Mouse (Mus musculus): Measurements from ENCODE around the gene Fam122a. TPM values are rescaled to one million over a fixed set of nuclear protein-coding genes. Genes with fewer than 3 reads are reported as not detected.

The Fam122a gene
- total RNA-seq, 2 experiments from 2014 or later, result 21.8 to 23.5 TPM

DNA sequence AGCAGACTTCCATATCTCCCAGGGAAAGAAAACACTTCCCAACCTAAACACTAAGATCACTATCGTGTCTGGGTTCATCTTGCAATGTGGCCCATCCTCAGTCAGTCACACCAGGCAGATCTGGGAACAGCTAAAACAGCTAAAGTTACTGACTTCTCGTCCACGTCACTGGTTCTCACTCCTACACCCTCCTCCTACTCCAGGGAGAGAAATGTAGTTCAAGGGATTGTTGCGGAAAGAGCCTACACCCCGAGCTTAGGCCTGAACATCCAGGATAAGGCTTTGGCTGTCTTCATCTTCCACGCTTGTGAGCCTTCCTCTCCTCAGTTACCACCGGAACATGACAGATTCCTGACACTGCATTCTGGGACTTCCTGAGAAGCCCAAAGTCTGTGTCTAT, 34.8 kb upstream of the Fam122a start:
- Histone ChIP-seq H3K27ac (no peak overlapping the region), H3K4me3 (no peak overlapping the region)
- TF ChIP-seq CTCF (IDR thresholded peaks at IDR 0.05), result no peak
- no peak for DNase-seq
- intact Hi-C loops (cut with DNase I), result no loop called here

DNA sequence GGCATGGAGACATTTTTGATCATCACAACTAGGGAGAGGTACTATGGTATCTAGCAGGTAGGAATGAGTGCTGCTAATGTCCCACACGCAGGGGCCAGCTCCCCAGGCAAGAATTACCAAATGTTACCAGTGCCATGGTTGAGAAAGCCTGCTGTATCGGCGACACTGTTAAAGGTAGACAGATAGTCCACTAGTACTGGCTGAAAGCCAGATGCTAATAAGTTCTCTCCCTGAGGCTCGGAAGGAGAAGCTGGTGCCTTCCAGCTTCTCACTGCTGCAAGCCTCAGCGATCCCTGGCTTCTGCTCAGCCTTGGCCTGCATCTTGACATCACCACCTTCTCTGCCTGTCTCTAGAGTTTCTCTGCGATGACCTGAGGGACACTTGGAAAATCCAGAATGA, 32.2 kb upstream of the Fam122a start:
- H3K4me3 ChIP-seq, result no peak overlapping the region
- intact Hi-C loops (cut with DNase I), result no loop called here
- DNase-seq, result no peak
- no peak for TF ChIP-seq CTCF (IDR thresholded peaks at IDR 0.05)
- H3K27ac ChIP-seq, result no peak overlapping the region

DNA sequence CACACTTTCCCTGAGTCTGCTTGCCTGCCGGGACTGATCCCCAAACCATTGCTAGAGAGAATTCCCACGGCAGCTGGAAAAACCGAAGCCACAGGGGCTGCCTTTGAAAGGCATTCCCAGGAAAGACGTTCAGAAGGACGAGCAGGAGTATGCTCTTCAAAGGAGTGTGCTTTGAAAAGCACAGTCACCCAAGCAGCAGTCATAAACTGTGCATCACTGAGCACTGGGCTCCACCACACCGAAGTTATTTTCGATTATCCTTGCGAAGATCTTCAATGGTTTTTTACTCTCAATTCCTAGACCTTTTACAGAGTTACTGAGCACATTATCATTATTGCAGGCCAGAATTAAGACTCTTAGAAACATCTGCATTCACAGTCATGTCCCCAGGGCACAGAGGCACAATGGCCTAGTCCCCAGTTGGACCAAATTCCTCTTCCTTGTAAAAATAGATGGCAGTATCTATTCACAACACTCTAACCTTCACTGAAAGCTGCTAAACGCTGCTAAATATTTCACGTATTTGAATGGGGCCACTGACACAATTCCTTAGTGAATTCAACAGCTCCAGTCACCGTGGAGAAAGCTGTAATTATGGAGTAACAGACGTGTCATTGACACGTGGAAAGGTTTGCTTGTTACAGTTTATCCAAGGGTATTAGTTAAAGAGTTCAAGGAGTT, 31.1 kb upstream of the Fam122a start:
- H3K4me3 ChIP-seq, result no peak overlapping the region
- no peak for DNase-seq
- TF ChIP-seq CTCF (IDR thresholded peaks at IDR 0.05), result no peak
- H3K27ac ChIP-seq, result no peak overlapping the region
- intact Hi-C loops (cut with DNase I), result no loop called here

DNA sequence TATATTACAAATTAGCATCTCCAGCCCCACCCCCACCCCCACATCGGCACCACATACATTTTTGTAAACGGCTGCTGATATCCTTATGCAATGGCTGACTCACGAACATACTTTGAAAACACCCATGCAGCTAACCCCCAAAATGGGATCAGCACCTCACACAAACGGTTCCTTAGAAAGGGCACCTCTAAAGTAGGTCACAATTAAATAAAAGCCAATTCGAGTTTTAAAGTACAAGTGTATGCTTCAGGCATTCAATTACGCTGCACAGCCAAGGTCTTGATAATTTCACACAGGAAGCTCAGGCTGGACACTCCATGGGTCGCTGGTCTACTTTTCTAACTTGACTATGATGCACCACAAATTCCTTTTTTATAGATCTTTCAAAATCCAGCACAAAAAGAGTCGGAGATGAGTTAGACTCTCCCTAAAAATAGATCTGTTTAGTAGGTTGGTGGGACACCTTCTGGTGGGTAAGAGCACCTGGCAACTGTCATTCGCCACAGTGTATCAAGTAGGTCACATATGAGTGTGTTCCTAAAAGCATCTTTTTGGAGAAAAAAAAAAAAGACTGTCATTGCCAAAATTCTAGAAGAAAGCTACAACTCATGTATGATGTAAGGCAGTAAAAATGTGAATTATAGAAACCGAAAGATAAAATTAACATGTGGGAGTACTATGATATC, 25.7 kb upstream of the Fam122a start:
- no peak for DNase-seq
- intact Hi-C loops (cut with DNase I), result no loop called here
- no peak for TF ChIP-seq CTCF (IDR thresholded peaks at IDR 0.05)

DNA sequence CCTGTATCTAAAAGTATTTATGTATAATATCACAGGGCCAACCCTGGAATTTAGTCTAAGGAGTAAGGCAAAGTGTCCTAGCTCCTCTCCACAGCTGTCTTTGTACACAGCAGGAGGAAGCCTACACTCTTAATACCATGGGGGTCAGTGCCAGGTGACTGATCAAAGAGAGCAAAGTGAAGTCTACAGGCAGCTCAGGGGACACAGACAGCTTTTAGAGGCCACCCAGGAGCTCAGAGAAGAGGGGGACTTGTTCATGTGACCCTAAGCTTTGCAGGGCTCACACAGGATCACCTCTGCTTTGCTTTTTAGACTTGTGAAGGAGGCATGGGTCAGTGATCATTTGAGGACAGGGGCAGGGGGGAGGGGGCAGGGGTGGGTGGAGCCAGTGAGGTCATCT, 24.4 kb upstream of the Fam122a start:
- DNase-seq, result no peak
- Histone ChIP-seq H3K4me3 (no peak overlapping the region), H3K27ac (no peak overlapping the region)
- intact Hi-C loops (cut with DNase I), result no loop called here
- no peak for TF ChIP-seq CTCF (IDR thresholded peaks at IDR 0.05)

More for the DNA sequence above, 25.7 kb upstream of the Fam122a start:
- Histone ChIP-seq H3K27ac (no peak overlapping the region), H3K4me3 (no peak overlapping the region)

DNA sequence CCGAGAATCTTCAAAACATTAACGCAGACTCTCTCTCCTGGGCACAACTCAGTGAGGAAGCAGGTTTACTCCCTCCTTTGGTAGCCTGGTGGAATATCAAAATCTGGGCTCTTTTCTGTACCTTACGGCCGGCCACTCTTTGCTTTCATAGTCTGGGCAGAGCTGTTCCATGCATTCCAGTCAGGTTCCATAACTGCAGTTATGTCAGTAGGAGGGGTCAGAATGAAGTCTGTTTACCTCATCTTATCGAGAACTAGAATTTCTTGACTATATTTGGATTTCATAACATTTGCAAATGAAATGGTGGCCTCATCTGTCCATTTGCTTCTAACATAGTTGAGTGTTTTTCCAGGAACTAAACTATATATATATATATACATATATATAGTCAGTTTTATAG, 23.3 kb upstream of the Fam122a start:
- no peak for DNase-seq
- Histone ChIP-seq H3K27ac (no peak overlapping the region), H3K4me3 (no peak overlapping the region)
- no peak for TF ChIP-seq CTCF (IDR thresholded peaks at IDR 0.05)
- intact Hi-C loops (cut with DNase I), result no loop called here

DNA sequence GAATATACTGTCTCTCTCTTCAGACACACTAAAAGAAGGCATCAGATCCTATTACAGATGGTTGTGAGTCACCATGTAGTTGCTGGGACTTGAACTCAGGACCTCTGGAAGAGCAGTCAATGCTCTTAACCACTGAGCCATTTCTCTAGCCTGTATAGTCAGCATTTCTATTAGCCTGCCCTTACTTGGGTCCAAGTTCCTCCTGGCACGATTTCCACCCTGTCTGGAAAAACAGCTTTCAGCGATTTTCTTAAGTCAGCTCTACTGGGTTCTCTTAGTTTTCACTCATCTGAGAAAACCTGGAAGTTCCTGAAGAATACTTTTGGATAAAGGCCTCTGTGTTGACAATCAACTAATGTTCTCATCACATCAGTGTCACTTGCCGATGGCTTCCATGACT, 22.1 kb upstream of the Fam122a start:
- DNase-seq, result no peak
- Histone ChIP-seq H3K27ac (no peak overlapping the region), H3K4me3 (no peak overlapping the region)
- no peak for TF ChIP-seq CTCF (IDR thresholded peaks at IDR 0.05)
- intact Hi-C loops (cut with DNase I), result no loop called here

DNA sequence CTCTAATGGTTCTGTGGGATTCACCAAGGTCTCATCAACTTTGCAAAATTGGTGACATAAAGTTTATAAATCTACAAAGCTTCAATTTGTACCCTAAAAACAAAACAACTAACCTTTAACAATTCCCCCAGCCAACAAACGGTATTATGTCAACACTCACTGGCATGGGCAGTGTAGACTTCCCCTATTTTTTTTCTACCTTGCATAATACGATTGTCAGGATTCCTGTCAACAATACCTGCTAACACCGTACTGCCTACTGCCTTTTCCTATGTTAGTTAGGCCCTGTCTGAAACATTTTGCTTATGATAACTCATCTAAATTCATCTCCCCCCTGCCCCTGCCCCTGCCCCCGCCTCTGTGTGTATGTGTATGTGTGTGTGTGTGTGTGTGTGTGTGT, 16.7 kb upstream of the Fam122a start:
- DNase-seq, result no peak
- TF ChIP-seq CTCF (IDR thresholded peaks at IDR 0.05), result no peak
- H3K27ac ChIP-seq, result no peak overlapping the region
- intact Hi-C loops (cut with DNase I), result no loop called here
- H3K4me3 ChIP-seq, result no peak overlapping the region

DNA sequence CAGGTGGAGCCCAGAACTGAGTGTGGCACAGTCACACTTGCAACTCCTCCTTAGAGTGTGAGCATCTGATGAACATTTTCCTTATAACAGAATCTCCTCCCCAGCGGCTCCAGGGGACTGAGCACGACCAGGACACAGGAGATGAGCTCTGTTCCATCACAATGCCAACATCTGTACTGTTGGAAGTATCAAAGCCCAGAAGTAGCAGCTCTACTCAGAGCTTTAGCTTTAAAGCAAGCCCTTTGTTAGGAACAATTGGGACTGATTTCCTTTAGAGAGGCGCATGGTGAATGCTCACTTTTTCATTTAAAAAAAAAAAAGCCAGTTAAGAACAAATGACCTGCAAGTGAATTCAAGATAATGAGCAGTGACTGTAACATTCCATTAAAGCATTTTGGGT, 14.7 kb upstream of the Fam122a start:
- no peak for DNase-seq
- no peak for TF ChIP-seq CTCF (IDR thresholded peaks at IDR 0.05)
- intact Hi-C loops (cut with DNase I), result no loop called here
- no peak overlapping the region for H3K4me3 ChIP-seq
- H3K27ac ChIP-seq, result no peak overlapping the region

DNA sequence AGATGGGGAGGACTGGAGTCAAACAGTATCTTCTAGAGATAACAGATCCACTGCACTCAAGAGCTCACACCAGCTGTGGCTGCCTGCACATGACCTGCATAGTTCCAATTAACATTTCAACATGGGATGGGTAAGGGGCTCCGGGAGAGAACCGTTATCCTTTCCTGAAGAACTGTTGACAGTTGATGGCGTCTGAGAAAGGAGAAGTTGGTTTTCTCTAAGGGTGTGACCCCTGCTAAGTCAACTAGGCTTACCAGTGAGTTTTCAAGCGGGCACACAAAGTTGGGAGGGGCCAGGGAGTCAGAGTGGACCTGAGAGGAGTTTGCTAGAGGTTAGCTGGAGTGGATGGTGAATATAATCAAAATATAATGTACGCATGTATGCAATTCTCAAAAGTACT, 13.1 kb upstream of the Fam122a start:
- no peak overlapping the region for H3K27ac ChIP-seq
- intact Hi-C loops (cut with DNase I), result no loop called here
- no peak for TF ChIP-seq CTCF (IDR thresholded peaks at IDR 0.05)
- DNase-seq, result no peak
- H3K4me3 ChIP-seq, result no peak overlapping the region

DNA sequence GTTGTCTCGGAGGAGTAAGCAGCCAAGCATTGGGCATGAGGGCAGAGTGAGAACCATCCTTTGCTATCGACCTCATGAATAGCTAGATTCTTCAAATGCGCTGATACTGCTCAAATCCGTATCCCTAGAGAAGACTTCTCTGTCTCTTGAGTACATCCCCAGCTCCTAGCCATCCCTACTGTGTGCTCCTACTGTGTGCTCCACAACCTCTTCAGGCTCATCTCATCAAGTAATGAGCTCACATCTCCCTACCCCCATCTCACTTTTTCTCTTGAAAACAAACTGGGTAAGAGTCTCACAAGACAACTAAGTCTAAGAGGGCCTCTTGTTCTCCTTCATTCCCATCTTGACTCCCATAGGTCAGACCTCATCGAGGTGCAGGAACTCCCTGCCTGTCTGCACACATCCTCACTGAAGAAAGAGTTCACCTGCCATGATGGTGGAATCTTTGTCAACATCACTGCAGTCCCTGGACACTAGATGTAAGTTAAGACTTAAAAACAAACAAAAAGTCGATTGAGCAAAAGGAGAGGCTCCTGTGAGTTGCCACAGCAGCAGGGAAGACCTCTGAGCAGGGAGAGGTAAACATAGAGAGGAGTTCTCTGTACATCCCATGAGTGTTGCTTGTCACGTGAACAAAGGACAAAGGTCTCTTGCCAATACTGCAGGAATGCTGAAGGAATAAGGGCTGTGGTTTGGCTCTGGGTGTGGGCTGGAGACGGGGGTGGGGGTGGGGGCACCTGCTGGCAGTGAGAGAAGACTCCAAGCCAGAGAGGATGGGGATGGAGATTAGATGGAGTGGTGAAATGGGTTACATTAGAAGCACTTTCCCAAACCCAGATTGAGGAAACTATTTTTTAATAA, 9.5 kb upstream of the Fam122a start:
- Histone ChIP-seq H3K4me3 (no peak overlapping the region), H3K27ac (no peak overlapping the region)
- intact Hi-C loops (cut with DNase I), result no loop called here
- DNase-seq, result no peak
- TF ChIP-seq CTCF (IDR thresholded peaks at IDR 0.05), result no peak

DNA sequence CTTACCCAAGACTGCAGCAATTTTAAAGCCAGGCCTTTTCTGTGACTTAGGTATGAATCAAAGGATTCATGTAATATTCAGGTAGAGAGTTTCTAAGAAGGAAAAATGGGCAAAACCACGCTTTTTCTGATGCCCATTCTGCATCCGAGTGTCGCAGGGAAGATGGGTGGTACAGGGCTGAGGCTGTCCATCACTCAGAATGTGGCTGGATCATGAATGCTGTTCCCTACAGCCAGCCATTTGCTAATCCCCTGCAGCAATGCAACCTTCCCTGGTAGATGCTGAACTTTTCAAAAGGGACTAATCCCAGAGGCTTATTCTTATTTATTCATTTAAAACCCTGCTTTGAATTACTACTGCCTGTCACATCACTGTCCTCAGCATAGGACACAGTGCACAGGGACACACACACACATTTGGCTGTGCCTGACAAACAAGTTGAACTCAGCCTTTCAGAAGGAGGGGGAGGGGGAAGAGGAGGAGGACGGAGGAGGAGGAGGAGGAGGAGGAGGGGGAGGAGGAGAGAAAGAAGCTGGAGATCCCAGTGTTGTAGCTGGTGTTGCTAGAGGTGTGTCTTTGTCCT, 7.5 kb upstream of the Fam122a start:
- intact Hi-C loops (cut with DNase I), result no loop called here
- DNase-seq, result no peak
- Histone ChIP-seq H3K27ac (no peak overlapping the region), H3K4me3 (no peak overlapping the region)
- TF ChIP-seq CTCF (IDR thresholded peaks at IDR 0.05), result no peak

DNA sequence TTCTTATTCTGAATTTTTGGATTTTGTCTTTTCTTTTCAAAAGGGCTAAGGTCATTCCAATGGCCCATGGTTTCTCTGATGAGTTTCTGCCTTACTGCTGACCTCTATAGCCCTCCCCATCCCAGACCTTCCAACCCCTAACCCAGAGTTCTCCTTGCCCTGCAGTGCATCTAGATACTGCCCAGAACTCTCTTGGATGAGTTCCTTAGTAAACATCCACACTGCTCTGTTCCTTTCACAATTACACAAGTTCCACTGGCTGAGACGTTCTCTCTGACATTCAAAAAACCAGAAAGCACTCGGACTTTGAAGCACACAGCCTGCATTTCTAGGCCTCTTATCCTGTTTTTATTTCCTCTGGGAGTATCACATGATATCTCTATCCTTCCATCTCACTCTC, 3.8 kb upstream of the Fam122a start:
- Histone ChIP-seq H3K27ac (no peak overlapping the region), H3K4me3 (no peak overlapping the region)
- no peak for DNase-seq
- intact Hi-C loops (cut with DNase I), result no loop called here
- no peak for TF ChIP-seq CTCF (IDR thresholded peaks at IDR 0.05)
